Mouse (Mus musculus) Patski (cell line): ENCODE data around the gene Gpx2. TPM values are rescaled to one million over a fixed set of nuclear protein-coding genes. Genes with fewer than 3 reads are reported as not detected.

Source experiments
- ATAC-seq: fragments of 100-300 bp; one replicate; pipeline ENCODE4 v1.8.0; 2021
- CTCF ChIA-PET: fragments of 350-600 bp; sonication (Branson Sonifier 250); formaldehyde crosslinking; loops from one replicate; lab custom pipeline; 2022; ENCODE audit warnings: inconsistent platforms; lab: Charles Lee
- POLR2A ChIA-PET: fragments of 350-600 bp; sonication (Branson Sonifier 250); formaldehyde crosslinking; loops from one replicate; lab custom pipeline; 2022; ENCODE audit warnings: antibody characterized with exemption, inconsistent platforms; lab: Charles Lee
- DNase-seq: peaks from one replicate; pipeline ENCODE4 v3.0.0-alpha.2; 2011; ENCODE audit warnings: low read depth, low spot score
- H3K27me3 ChIP-seq: fragments of 371-371 bp; one replicate; pipeline ENCODE4 v1.5.1; 2021
- CTCF ChIP-seq: fragments of 100-300 bp; IDR thresholded peaks from one replicate; pipeline ENCODE4 v1.5.1; 2021
- in situ Hi-C: fragments of 300-500 bp; cut with MboI; formaldehyde crosslinking; loops from 3 replicates; pipeline ENCODE4 v1.11.1; 2018; ENCODE audit warnings: low pct_unique_long_range_greater_than_20kb, mixed read lengths
- polyA plus RNA-seq: library from polyadenylated mRNA; unstranded; gene quantifications from one replicate; pipeline ENCODE4 v1.2.3, GENCODE M21; 2021

Gene Gpx2
- polyA plus RNA-seq, 1 experiment from 2014 or later = not detected

DNA sequence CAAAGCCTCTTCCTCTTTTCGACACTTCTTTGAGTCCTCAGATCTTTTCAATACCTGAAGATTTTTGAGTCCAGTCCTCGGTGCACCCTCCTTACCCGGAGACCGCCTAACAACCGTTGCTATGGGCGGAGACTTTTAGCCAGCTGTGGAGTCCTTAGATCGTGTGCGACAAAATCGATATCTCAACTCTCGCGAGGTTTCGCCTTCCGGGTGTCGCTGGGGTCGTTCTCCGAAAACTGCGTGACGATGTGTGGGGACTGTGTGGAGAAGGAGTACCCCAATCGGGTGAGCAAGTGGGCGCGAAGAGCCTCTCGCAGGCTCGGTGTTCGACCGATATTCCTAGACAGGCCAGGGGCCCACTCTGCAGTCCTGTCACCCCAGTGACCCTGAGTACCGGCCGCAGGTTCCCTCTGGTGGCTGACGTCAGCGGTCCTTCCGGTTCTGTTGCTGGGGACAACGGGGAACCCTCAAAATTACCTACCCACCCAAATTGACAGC, 30.0 kb downstream of the Gpx2 start, which contains the start of the genes Churc1 and Fntb:
Churc1 (plus strand) TSS at position 185 of the 498 bp plus-strand sequence.
Fntb (plus strand) TSS at position 236 of the 498 bp plus-strand sequence.
- in situ Hi-C loops = no loop called here
- ChIA-PET CTCF (interaction anchor here (1.0 to 1.5 kb wide), 2 partner anchors 13 to 53 kb away, joined by 3 to 4 read pairs; no protein-coding TSS in a partner anchor), POLR2A (no interaction called here)
- H3K27me3 ChIP-seq = peaks cover 5% of the 10 kb centered on the region
- TF ChIP-seq CTCF = no peak
- DNase-seq (peak; percentile 79), ATAC-seq (peak; percentile 90)

DNA sequence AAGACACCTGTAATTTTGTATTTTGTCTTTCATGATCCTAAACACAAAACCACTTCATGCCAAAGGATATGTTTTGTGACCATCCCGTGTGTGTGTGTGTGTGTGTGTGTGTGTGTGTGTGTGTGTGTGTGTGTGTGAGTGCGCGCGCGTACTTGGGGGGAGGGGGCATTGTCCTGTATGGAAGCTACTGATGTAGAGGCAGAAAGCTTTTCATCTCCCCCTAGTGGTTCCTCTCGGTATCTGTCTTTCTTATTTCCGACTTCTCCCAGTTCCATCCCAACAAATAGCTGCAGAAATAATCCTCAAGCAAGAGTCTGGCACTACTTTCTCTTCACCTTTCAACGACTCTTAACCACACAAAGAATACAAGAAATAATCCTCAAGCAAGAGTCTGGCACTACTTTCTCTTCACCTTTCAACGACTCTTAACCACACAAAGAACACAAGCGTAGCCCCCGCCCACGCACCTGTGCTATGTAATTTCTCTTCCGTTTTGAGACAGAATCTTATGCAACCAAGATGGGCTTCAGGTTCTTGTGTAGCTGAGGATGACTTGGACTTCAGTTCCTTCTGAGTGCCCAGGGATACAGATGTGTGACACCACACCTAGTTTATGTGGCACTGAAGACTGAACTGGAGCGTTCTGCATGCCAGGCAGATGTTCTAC, 42.6 kb downstream of the Gpx2 start:
- peaks cover 4% of the 10 kb centered on the region for H3K27me3 ChIP-seq
- ATAC-seq = no peak
- TF ChIP-seq CTCF = peak; percentile 59
- no peak for DNase-seq
- ChIA-PET CTCF (interaction anchor here (0.8 to 1.3 kb wide), 7 partner anchors 9 to 103 kb away, joined by 3 to 5 read pairs (median 4); partner anchors contain the start of genes Churc1 and Fntb), POLR2A (interaction anchor here (0.9 kb wide), 1 partner anchor 10 kb away, joined by 3 read pairs; no protein-coding TSS in a partner anchor)
- in situ Hi-C loops = no loop called here

- no peak for TF ChIP-seq CTCF
Observed at GRCm38 (mm10) chr12:76750866-76751459, 44.4 kb downstream of the Gpx2 start.

More at GRCm38 (mm10) chr12:76750866-76751459, 44.4 kb downstream of the Gpx2 start:
- POLR2A ChIA-PET = no interaction called here
- peaks cover 4% of the 10 kb centered on the region for H3K27me3 ChIP-seq
- in situ Hi-C loops = no loop called here
- CTCF ChIA-PET = interaction anchor here (1.2 kb wide), 1 partner anchor 12 kb away, joined by 3 read pairs; no protein-coding TSS in a partner anchor
- ATAC-seq (no peak), DNase-seq (no peak)

Other genes starting within 250 kb of the Gpx2 start
- 0.81 TPM for gene Sptb, start 85.0 kb downstream of the Gpx2 start, polyA plus RNA-seq
- 70.8 TPM for gene Churc1, start 30.0 kb downstream of the Gpx2 start, polyA plus RNA-seq
- 12.9 TPM for gene Fntb, start 30.0 kb downstream of the Gpx2 start, polyA plus RNA-seq
- gene Rab15, start 27.4 kb upstream of the Gpx2 start, polyA plus RNA-seq = 0.58 TPM
- 64.4 TPM for gene Max, start 166.6 kb upstream of the Gpx2 start, polyA plus RNA-seq